Mouse (Mus musculus) heart, postnatal 0 days (tissue): Measurements from ENCODE around the gene Pi4k2b. TPM values are rescaled to one million over a fixed set of nuclear protein-coding genes. Genes with fewer than 3 reads are reported as not detected.
A peak's percentile ranks its signal among the peaks of the same experiment; 100 is the strongest.
"Not testable (repeated sequence)": the region's sequence is repeated elsewhere in the genome, so short reads cannot be mapped to it uniquely, and the experiment has no call there.

ENCODE experiments used
- ATAC-seq: fragments of 200-750 bp; cut with Nextera tagmentation; 2 replicates; pipeline ENCODE4 v1.8.0; 2017; ENCODE audit warnings: low read depth, moderate number of reproducible peaks, moderate library complexity; ENCODE audit not compliant: insufficient read depth
- DNase-seq: peaks from one replicate; pipeline ENCODE4 v3.0.0-alpha.2; 2016; ENCODE audit warnings: low spot score
- H3K27ac ChIP-seq: fragments of 300-500 bp; sonication (generic); 2 replicates; pipeline ENCODE4 v1.5.1; 2014; ENCODE audit warnings: low read depth, mild to moderate bottlenecking
- H3K27me3 ChIP-seq: fragments of 300-500 bp; sonication (generic); 2 replicates; pipeline ENCODE4 v1.6.1; 2014; ENCODE audit warnings: low read length, mixed read lengths; ENCODE audit not compliant: control insufficient read depth, insufficient read depth
- H3K36me3 ChIP-seq: fragments of 300-500 bp; sonication (generic); replicated peaks from 2 replicates; pipeline ENCODE4 v1.6.1; 2014; ENCODE audit warnings: low read length, mixed read lengths; ENCODE audit not compliant: control insufficient read depth, insufficient read depth
- H3K4me1 ChIP-seq: fragments of 300-500 bp; sonication (generic); 2 replicates; pipeline ENCODE4 v1.6.1; 2014; ENCODE audit warnings: antibody characterized with exemption; ENCODE audit not compliant: control insufficient read depth, insufficient read depth
- H3K4me2 ChIP-seq: fragments of 300-500 bp; sonication (generic); 2 replicates; pipeline ENCODE4 v1.6.1; 2014; ENCODE audit warnings: low read depth, mild to moderate bottlenecking, low read length, moderate library complexity
- H3K4me3 ChIP-seq: fragments of 300-500 bp; sonication (generic); 2 replicates; pipeline ENCODE4 v1.5.1; 2014; ENCODE audit warnings: low read depth, low read length
- H3K9ac ChIP-seq: fragments of 300-500 bp; sonication (generic); replicated peaks from 2 replicates; pipeline ENCODE4 v1.6.1; 2014; ENCODE audit warnings: low read depth, low read length, mixed read lengths
- H3K9me3 ChIP-seq: fragments of 300-500 bp; sonication (generic); replicated peaks from 2 replicates; pipeline ENCODE4 v1.6.1; 2016; ENCODE audit warnings: low read length; ENCODE audit not compliant: control insufficient read depth
- CTCF ChIP-seq: IDR thresholded peaks from 2 replicates; pipeline ENCODE4 v1.5.1; 2016; ENCODE audit warnings: antibody characterized with exemption, control low read depth, low read depth
- EP300 ChIP-seq: IDR thresholded peaks from 2 replicates; pipeline ENCODE4 v1.6.1; 2016; ENCODE audit warnings: antibody characterized with exemption, low read depth
- WGBS: fragments of 180-500 bp; shearing (Covaris S2); extraction: QIAGEN DNeasy Blood & Tissue Kit; methylation state at CpG from one replicate; pipeline ENCODE4 v1.1.7; 2014; 5-methylcytosine and 5-hydroxymethylcytosine counted together
- polyA plus RNA-seq: library from polyadenylated mRNA; unstranded; fragments of >200 nt; fragmentation: Nextera tagmentation; extraction: Ambion mirVana; gene quantifications from 2 replicates; pipeline ENCODE4 v1.2.1, GENCODE M21; 2015
- total RNA-seq: library from RNA; depleted of rRNA; stranded (reverse); fragments of >200 nt; gene quantifications from 2 replicates; pipeline ENCODE4 v1.2.3, GENCODE M21; 2014; ENCODE audit warnings: low replicate concordance; rRNA removed

The Pi4k2b gene
- total RNA-seq (1.7 and 16.3 TPM in 2 replicates), polyA plus RNA-seq (3.0 and 3.6 TPM in 2 replicates)

GRCm38 (mm10) chr5:52741391-52742111 is at the start of gene Pi4k2b:
TSS of gene Pi4k2b (plus strand) at chr5:52741574.
- TF ChIP-seq CTCF (no peak), EP300 (no peak)
- Histone ChIP-seq H3K27me3 (no peaks in the 10 kb centered on the region), H3K9me3 (no peaks in the 10 kb centered on the region), H3K4me2 (peak within 1 kb of the TSS; percentile 94), H3K4me1 (peaks cover 7% of the 10 kb centered on the region; the same call in 1 of the 2 replicates), H3K9ac (peak within 1 kb of the TSS; percentile 87), H3K27ac (peak within 1 kb of the TSS; percentile 81), H3K4me3 (peak within 1 kb of the TSS; percentile 99), H3K36me3 (no peaks in the 10 kb centered on the region)
- ATAC-seq, result peak; percentile 97
- DNase-seq, result peak; percentile 70
- under 1% methylated on average over 60 of the region's 75 CpGs for WGBS

GRCm38 (mm10) chr5:52697291-52697690 is 44.1 kb upstream of the Pi4k2b start:
- H3K9ac ChIP-seq, result no peak overlapping the region
- no peaks in the 10 kb centered on the region for H3K27me3 ChIP-seq
- ATAC-seq (no peak), DNase-seq (no peak)
- TF ChIP-seq EP300 (no peak), CTCF (no peak)
- H3K36me3 ChIP-seq, result no peaks in the 10 kb centered on the region
- no peaks in the 10 kb centered on the region for H3K9me3 ChIP-seq
- H3K4me2 ChIP-seq, result no peak overlapping the region
- H3K27ac ChIP-seq, result no peak overlapping the region
- no peaks in the 10 kb centered on the region for H3K4me1 ChIP-seq
- 79% methylated on average over 1 of the region's 1 CpGs for WGBS
- H3K4me3 ChIP-seq, result no peak overlapping the region

- 82% methylated on average over 7 of the region's 7 CpGs for WGBS
- ATAC-seq, result not testable (repeated sequence)
Measured at GRCm38 (mm10) chr5:52697882-52698440, 43.4 kb upstream of the Pi4k2b start.

GRCm38 (mm10) chr5:52704562-52704961 is 36.8 kb upstream of the Pi4k2b start:
- no peak for ATAC-seq
- 59% methylated on average over 4 of the region's 4 CpGs for WGBS
- H3K27ac ChIP-seq, result no peak overlapping the region
- H3K4me1 ChIP-seq, result no peaks in the 10 kb centered on the region
- no peaks in the 10 kb centered on the region for H3K9me3 ChIP-seq
- DNase-seq, result no peak
- no peak overlapping the region for H3K4me3 ChIP-seq
- H3K4me2 ChIP-seq, result no peak overlapping the region
- H3K9ac ChIP-seq, result no peak overlapping the region
- no peaks in the 10 kb centered on the region for H3K27me3 ChIP-seq
- TF ChIP-seq CTCF (no peak), EP300 (no peak)
- no peaks in the 10 kb centered on the region for H3K36me3 ChIP-seq

More at GRCm38 (mm10) chr5:52697882-52698440, 43.4 kb upstream of the Pi4k2b start:
- not testable (repeated sequence) for H3K36me3 ChIP-seq, H3K9me3 ChIP-seq, H3K4me3 ChIP-seq, H3K4me1 ChIP-seq, H3K9ac ChIP-seq, H3K4me2 ChIP-seq, H3K27ac ChIP-seq, DNase-seq, H3K27me3 ChIP-seq

GRCm38 (mm10) chr5:52712704-52713103 is 28.7 kb upstream of the Pi4k2b start:
- no peak for DNase-seq
- H3K4me2 ChIP-seq, result no peak overlapping the region
- TF ChIP-seq EP300 (no peak), CTCF (no peak)
- no peaks in the 10 kb centered on the region for H3K4me1 ChIP-seq
- H3K27me3 ChIP-seq, result no peaks in the 10 kb centered on the region
- no peaks in the 10 kb centered on the region for H3K9me3 ChIP-seq
- no peak overlapping the region for H3K9ac ChIP-seq
- H3K36me3 ChIP-seq, result no peaks in the 10 kb centered on the region
- no peak for ATAC-seq
- H3K27ac ChIP-seq, result no peak overlapping the region
- H3K4me3 ChIP-seq, result no peak overlapping the region
